Mouse (Mus musculus): Measurements from ENCODE around the gene Mrps15. TPM values are rescaled to one million over a fixed set of nuclear protein-coding genes. Genes with fewer than 3 reads are reported as not detected.
"Not testable (repeated sequence)": the region's sequence is repeated elsewhere in the genome, so short reads cannot be mapped to it uniquely, and the experiment has no call there.

Mrps15 gene
- polyA plus RNA-seq, 1 experiment from 2014 or later = 140 TPM

DNA sequence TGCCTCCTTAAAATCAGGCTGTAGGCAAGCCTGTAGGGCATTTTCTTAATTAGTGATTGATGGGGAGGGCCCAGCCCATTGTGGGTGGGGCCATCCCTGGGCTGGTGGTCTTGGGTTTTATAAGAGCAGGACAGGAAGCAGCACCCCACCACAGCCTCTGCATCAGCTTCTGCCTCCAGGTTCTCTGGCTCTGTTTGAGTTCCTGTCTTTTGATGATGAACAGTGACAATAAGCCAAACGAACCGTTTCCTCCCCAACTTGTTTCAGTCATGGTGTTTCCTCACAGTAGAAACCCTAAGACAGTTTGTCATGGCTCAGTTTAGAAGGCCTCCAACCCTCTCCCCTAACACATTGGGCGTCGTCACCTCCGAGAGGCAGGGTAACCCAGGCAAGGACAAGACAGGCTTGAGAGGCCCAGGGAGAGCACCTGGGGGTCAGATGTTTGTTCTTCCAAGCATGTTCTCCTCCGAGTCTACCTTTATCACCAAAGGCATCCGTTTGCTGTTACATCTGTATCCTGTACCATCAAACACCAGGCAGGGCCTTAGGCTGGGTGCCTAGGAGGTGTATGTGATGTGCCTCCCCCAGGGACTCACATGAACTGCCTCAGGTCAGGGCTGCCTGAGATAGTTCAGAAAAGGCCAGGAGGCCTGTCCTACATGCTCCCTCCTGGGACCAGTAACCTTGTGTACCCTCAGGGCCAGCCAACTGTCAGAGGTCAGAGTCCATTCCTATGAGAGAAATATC lies 43.5 kb downstream of the Mrps15 start:
- ATAC-seq (ENCODE audit: low FRiP score) = no peak
- no peaks in the 10 kb centered on the region for H3K27me3 ChIP-seq (ENCODE audit: control insufficient read depth, insufficient read depth, low read length)
- H3K4me1 ChIP-seq (ENCODE audit: control insufficient read depth, insufficient read depth, low read length) = no peaks in the 10 kb centered on the region
- no peak overlapping the region for H3K4me2 ChIP-seq
- no peaks in the 10 kb centered on the region for H3K36me3 ChIP-seq (ENCODE audit: control insufficient read depth, insufficient read depth, low read length)
- H3K9ac ChIP-seq (ENCODE audit: low read length) = no peak overlapping the region
- no peaks in the 10 kb centered on the region for H3K9me3 ChIP-seq (ENCODE audit: control insufficient read depth, low read length)
- peak; percentile 65 for DNase-seq (ENCODE audit: low spot score, missing footprints)
- H3K4me3 ChIP-seq (ENCODE audit: low read depth, low read length) = no peak overlapping the region
- WGBS = 91% methylated on average over 7 of the region's 7 CpGs
- H3K27ac ChIP-seq (ENCODE audit: low read depth, low read length) = no peak overlapping the region

DNA sequence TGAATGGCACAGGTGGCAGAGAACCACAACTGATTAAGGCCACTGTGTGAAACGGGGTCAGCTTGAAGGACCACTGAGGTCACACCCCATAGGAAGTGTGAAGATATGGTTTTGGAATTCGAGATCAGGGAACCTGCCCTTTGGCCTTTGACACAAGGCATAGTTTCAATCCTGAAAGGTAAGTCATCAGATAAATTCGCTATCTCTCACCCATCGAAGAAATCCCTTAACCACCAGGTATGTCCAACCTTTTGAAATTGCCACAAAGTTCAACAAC lies 44.1 kb downstream of the Mrps15 start:
- no peaks in the 10 kb centered on the region for H3K27me3 ChIP-seq (ENCODE audit: control insufficient read depth, insufficient read depth, low read length)
- ATAC-seq (ENCODE audit: low FRiP score) = no peak
- no peak overlapping the region for H3K27ac ChIP-seq (ENCODE audit: low read depth, low read length)
- 74% methylated on average over 4 of the region's 4 CpGs for WGBS
- no peak overlapping the region for H3K4me2 ChIP-seq
- peak; percentile 39 for DNase-seq (ENCODE audit: low spot score, missing footprints)
- no peaks in the 10 kb centered on the region for H3K36me3 ChIP-seq (ENCODE audit: control insufficient read depth, insufficient read depth, low read length)
- no peaks in the 10 kb centered on the region for H3K4me1 ChIP-seq (ENCODE audit: control insufficient read depth, insufficient read depth, low read length)
- H3K9me3 ChIP-seq (ENCODE audit: control insufficient read depth, low read length) = no peaks in the 10 kb centered on the region
- H3K9ac ChIP-seq (ENCODE audit: low read length) = no peak overlapping the region
- H3K4me3 ChIP-seq (ENCODE audit: low read depth, low read length) = no peak overlapping the region

DNA sequence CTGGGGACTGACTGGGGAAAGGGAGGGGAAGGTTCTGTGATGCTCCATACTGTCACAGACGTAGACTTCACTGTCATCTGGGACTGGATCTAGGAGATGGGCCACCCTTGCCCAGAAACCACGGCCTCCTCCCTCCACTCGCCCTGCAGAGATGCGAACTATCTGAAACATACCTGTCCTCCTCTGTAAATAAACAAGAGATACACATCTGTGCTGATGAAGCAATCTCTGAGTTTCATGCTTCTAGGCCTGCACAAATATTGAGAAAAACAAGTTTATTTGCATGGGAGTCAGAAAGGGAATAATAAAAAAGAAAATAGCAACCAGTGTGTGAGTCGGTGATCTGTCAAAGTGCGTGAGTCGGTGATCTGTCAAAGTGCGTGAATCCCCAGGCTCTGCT lies 45.1 kb downstream of the Mrps15 start:
- Histone ChIP-seq H3K4me1 (ENCODE audit: control insufficient read depth, insufficient read depth, low read length) (no peaks in the 10 kb centered on the region), H3K9me3 (ENCODE audit: control insufficient read depth, low read length) (no peaks in the 10 kb centered on the region), H3K4me2 (no peak overlapping the region), H3K4me3 (ENCODE audit: low read depth, low read length) (no peak overlapping the region), H3K9ac (ENCODE audit: low read length) (no peak overlapping the region), H3K36me3 (ENCODE audit: control insufficient read depth, insufficient read depth, low read length) (no peaks in the 10 kb centered on the region), H3K27me3 (ENCODE audit: control insufficient read depth, insufficient read depth, low read length) (no peaks in the 10 kb centered on the region), H3K27ac (ENCODE audit: low read depth, low read length) (no peak overlapping the region)
- WGBS = 82% methylated on average over 8 of the region's 8 CpGs
- DNase-seq (ENCODE audit: low spot score, missing footprints) (no peak), ATAC-seq (ENCODE audit: low FRiP score) (no peak)

DNA sequence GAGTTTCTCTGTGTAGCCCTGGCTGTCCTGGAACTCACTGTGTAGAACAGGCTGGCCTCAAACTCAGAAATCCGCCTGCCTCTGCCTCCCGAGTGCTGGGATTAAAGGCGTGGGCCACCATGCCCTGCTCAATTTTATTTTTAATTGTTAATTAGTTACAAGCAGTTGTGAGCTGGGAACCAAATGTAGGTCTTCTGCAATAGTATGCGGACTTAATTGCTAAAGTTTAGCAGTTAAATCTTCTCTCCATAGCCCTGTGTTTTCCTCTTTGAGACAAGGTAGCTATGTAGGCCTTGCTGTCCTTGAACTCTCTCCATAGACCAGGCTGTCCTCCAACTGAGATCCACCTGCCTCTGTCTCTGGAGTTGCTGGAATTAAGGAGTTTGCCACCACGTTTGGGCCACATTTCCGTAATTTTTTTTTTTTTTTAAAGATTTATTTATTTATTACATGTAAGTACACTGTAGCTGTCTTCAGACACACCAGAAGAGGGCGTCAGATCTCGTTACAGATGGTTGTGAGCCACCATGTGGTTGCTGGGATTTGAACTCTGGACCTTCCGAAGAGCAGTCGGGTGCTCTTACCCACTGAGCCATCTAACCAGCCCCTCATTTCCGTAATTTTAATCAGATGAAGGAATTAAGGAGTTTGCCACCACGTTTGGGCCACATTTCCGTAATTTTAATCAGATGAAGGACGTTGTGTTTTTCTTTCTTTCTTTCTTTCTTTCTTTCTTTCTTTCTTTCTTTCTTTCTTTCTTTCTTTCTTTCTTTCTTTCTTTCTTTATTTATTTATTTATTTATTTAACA lies 49.1 kb downstream of the Mrps15 start:
- DNase-seq (ENCODE audit: low spot score, missing footprints) = peak; percentile 84
- not testable (repeated sequence) for H3K27me3 ChIP-seq (ENCODE audit: control insufficient read depth, insufficient read depth, low read length); H3K4me2 ChIP-seq; H3K36me3 ChIP-seq (ENCODE audit: control insufficient read depth, insufficient read depth, low read length); H3K27ac ChIP-seq (ENCODE audit: low read depth, low read length); H3K9ac ChIP-seq (ENCODE audit: low read length); ATAC-seq (ENCODE audit: low FRiP score); H3K9me3 ChIP-seq (ENCODE audit: control insufficient read depth, low read length); H3K4me1 ChIP-seq (ENCODE audit: control insufficient read depth, insufficient read depth, low read length); H3K4me3 ChIP-seq (ENCODE audit: low read depth, low read length)
- whole genome bisulfite sequencing = 58% methylated on average over 14 of the region's 14 CpGs

DNA sequence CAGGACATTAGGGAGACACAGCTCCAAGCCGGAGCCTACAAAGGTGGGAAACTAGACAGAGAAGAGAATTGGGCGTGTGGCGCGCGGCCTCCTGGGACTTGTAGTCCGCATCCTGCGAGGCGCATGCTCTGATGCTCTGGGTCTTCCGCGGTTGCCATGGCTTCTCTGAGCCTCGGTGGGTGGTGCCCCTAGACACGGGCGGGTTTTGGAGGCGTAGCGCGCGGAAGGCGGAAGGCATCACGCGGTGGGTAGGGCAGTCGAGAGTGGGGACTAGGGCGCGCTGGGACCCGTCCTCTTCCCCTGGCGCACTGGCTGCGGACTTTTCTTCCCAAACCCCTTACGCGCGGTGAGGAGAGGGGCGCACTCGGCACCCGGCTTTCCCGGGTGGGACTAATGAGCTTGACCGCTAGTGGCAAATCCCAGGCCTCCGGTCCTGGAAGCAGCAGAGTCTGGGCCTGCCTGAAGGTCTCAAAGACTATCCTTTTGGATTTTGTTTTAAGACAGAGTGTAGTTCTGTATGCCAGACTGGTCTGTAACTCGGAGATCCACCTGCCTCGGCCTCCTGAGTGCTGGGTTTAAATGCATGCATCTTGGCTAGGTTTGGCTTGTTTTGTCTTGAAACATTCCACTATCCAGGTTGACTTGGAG lies 49.9 kb downstream of the Mrps15 start, which contains the start of gene Lsm10:
TSS of gene Lsm10 (plus strand) at position 160 of the 648 bp plus-strand sequence.
- DNase-seq (ENCODE audit: low spot score, missing footprints) (peak; percentile 99), ATAC-seq (ENCODE audit: low FRiP score) (peak; percentile 98)
- H3K36me3 ChIP-seq (ENCODE audit: control insufficient read depth, insufficient read depth, low read length) = no peaks in the 10 kb centered on the region
- peak within 1 kb of the TSS; percentile 58 for H3K4me2 ChIP-seq
- peak within 1 kb of the TSS; percentile 60 for H3K4me3 ChIP-seq (ENCODE audit: low read depth, low read length)
- H3K27me3 ChIP-seq (ENCODE audit: control insufficient read depth, insufficient read depth, low read length) = no peaks in the 10 kb centered on the region
- 4% methylated on average over 35 of the region's 37 CpGs for WGBS
- no peak within 1 kb of the TSS; the same call in 1 of the 2 replicates for H3K27ac ChIP-seq (ENCODE audit: low read depth, low read length)
- peak within 1 kb of the TSS; percentile 79 for H3K9ac ChIP-seq (ENCODE audit: low read length)
- H3K9me3 ChIP-seq (ENCODE audit: control insufficient read depth, low read length) = no peaks in the 10 kb centered on the region
- H3K4me1 ChIP-seq (ENCODE audit: control insufficient read depth, insufficient read depth, low read length) = no peaks in the 10 kb centered on the region

DNA sequence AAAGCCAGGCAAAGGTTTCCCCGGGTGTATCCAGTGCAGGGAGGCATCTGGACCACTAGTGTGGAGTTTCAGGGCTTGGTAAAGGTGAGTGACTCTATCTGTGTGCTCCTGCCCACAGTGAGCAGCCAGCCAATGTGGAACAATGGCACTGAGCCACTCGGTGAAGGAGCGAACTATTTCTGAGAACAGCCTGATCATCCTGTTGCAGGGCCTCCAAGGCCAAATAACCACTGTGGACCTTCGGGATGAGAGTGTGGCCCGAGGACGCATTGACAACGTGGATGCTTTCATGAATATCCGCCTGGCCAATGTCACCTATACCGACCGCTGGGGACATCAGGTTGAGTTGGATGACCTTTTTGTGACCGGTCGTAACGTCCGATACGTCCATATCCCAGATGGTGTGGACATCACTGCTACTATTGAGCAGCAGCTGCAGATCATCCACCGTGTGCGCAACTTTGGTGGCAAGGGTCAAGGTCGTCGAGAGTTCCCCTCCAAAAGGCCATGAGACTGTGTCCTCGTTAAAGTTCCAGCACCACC lies 51.1 kb downstream of the Mrps15 start:
- no peak overlapping the region for H3K4me2 ChIP-seq
- H3K9me3 ChIP-seq (ENCODE audit: control insufficient read depth, low read length) = no peaks in the 10 kb centered on the region
- H3K27me3 ChIP-seq (ENCODE audit: control insufficient read depth, insufficient read depth, low read length) = no peaks in the 10 kb centered on the region
- no peak overlapping the region for H3K9ac ChIP-seq (ENCODE audit: low read length)
- DNase-seq (ENCODE audit: low spot score, missing footprints) = peak; percentile 66
- H3K36me3 ChIP-seq (ENCODE audit: control insufficient read depth, insufficient read depth, low read length) = no peaks in the 10 kb centered on the region
- H3K27ac ChIP-seq (ENCODE audit: low read depth, low read length) = no peak overlapping the region
- H3K4me3 ChIP-seq (ENCODE audit: low read depth, low read length) = no peak overlapping the region
- WGBS = 96% methylated on average over 20 of the region's 20 CpGs
- ATAC-seq (ENCODE audit: low FRiP score) = no peak
- peaks cover 3% of the 10 kb centered on the region; the same call in 1 of the 2 replicates for H3K4me1 ChIP-seq (ENCODE audit: control insufficient read depth, insufficient read depth, low read length)

DNA sequence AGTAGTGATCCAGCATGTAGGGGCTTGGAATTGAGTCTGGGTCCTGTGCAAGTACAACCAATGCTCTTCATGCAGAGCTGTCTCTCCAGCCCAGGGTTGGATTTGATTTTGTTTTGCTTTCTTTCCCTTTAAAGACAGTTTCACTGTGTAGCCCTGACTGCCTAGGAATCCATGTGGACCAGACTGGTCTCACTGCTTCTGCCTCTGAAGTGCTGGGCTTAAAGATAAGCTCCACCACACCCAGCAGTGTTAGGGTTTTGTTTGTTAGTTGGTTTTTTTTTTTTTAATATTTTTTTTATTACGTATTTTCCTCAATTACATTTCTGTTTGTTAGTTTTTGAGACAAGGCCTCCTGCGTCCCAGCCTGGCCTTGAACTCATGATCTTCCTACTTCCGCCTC lies 52.6 kb downstream of the Mrps15 start:
- Histone ChIP-seq H3K4me1 (ENCODE audit: control insufficient read depth, insufficient read depth, low read length) (peaks cover 8% of the 10 kb centered on the region), H3K27ac (ENCODE audit: low read depth, low read length) (no peak overlapping the region), H3K4me3 (ENCODE audit: low read depth, low read length) (no peak overlapping the region), H3K36me3 (ENCODE audit: control insufficient read depth, insufficient read depth, low read length) (no peaks in the 10 kb centered on the region), H3K27me3 (ENCODE audit: control insufficient read depth, insufficient read depth, low read length) (no peaks in the 10 kb centered on the region), H3K9me3 (ENCODE audit: control insufficient read depth, low read length) (no peaks in the 10 kb centered on the region), H3K9ac (ENCODE audit: low read length) (no peak overlapping the region), H3K4me2 (no peak overlapping the region)
- WGBS = 86% methylated on average over 3 of the region's 3 CpGs
- ATAC-seq (ENCODE audit: low FRiP score) = no peak
- peak; percentile 19 for DNase-seq (ENCODE audit: low spot score, missing footprints)

DNA sequence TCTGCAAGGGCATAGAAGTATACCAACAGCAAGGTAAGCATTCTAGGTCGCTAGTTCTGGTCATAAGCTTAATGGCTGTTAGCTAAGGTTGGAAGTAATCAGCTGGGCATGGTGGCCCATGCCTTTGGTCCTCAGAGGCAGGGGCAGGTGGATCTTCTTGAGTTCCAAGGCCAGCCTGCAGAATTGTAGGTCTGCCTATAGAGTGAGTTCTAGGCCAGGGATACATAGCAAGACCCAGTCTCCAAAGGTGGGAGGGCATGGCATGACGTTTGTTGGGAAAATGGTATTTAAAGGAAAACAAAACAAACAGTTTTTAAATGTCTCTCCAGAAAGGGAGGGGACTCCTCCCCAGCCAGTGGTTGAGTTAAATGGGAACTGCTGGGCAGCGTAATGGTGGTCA lies 54.0 kb downstream of the Mrps15 start:
- peaks cover 17% of the 10 kb centered on the region for H3K4me1 ChIP-seq (ENCODE audit: control insufficient read depth, insufficient read depth, low read length)
- no peaks in the 10 kb centered on the region for H3K27me3 ChIP-seq (ENCODE audit: control insufficient read depth, insufficient read depth, low read length)
- ATAC-seq (ENCODE audit: low FRiP score) (no peak), DNase-seq (ENCODE audit: low spot score, missing footprints) (peak; percentile 62)
- H3K36me3 ChIP-seq (ENCODE audit: control insufficient read depth, insufficient read depth, low read length) = no peaks in the 10 kb centered on the region
- H3K27ac ChIP-seq (ENCODE audit: low read depth, low read length) = no peak overlapping the region
- no peak overlapping the region for H3K4me2 ChIP-seq
- H3K4me3 ChIP-seq (ENCODE audit: low read depth, low read length) = no peak overlapping the region
- no peak overlapping the region for H3K9ac ChIP-seq (ENCODE audit: low read length)
- WGBS = 84% methylated on average over 3 of the region's 3 CpGs
- H3K9me3 ChIP-seq (ENCODE audit: control insufficient read depth, low read length) = no peaks in the 10 kb centered on the region

Data from midbrain, embryonic 11.5 days (tissue).